Mouse (Mus musculus): ENCODE measurements at regions not wholly inside any gene's neighbourhood (a gene's known extent, or its start where the extent isn't known, plus 50 kb on each side); places are given as distances from the start of the nearest gene placed in this dataset.
A peak's percentile ranks its signal among the peaks of the same experiment; 100 is the strongest.

GRCm38 (mm10) chr8:109252404-109252803 is 241.4 kb upstream of the Pmfbp1 start:
- dilution Hi-C loops (cut with MboI; ENCODE audit: extremely low pct_ligation_motif_present, extremely low pct_unique_long_range_greater_than_20kb, low sequenced_read_pairs), result no loop called here
- Histone ChIP-seq H3K79me2 (replicated peaks; ENCODE audit: control insufficient read depth, extremely low read depth, insufficient read depth, poor library complexity, severe bottlenecking) (no peaks in the 10 kb centered on the region), H3K9me3 (replicated peaks; ENCODE audit: low read length) (no peaks in the 10 kb centered on the region), H3K36me3 (replicated peaks in 1 of 2; ENCODE audit: control insufficient read depth in 1 of 2, insufficient read depth in 1 of 2, low read length in 1 of 2) (no peaks in the 10 kb centered on the region), H3K4me1 (ENCODE audit: control insufficient read depth in 1 of 2, insufficient read depth in 2 of 2) (peaks cover 0 to 4% of the 10 kb centered on the region in 2 experiments; a peak in 1 of 4 replicates), H3K27ac (ENCODE audit: insufficient read depth, low read depth) (no peak overlapping the region), H3K9ac (ENCODE audit: insufficient read depth, low read depth) (no peak overlapping the region), H3K27me3 (replicated peaks) (no peaks in the 10 kb centered on the region), H3K4me3 (replicated peaks in 1 of 3; ENCODE audit: low read depth in 2 of 3, low read length in 2 of 3, poor library complexity in 1 of 3) (no peak overlapping the region), H3K4me2 (ENCODE audit: insufficient read depth, low read depth, poor library complexity, severe bottlenecking) (no peak overlapping the region)
- TF ChIP-seq ZNF384 (IDR thresholded peaks at IDR 0.05; ENCODE audit: low read depth, low read length), result no peak
- in situ Hi-C loops (cut with MboI; ENCODE audit: low pct_ligation_motif_present, low pct_unique_long_range_greater_than_20kb, low sequenced_read_pairs), result no loop called here
- DNase-seq (ENCODE audit: extremely low read depth), result peak; percentile 9

- Histone ChIP-seq H3K4me1 (ENCODE audit: control insufficient read depth in 1 of 2, insufficient read depth in 2 of 2) (peaks cover 0 to 23% of the 10 kb centered on the region in 2 experiments; a peak in 2 of 4 replicates), H3K79me2 (replicated peaks; ENCODE audit: control insufficient read depth, extremely low read depth, insufficient read depth, poor library complexity, severe bottlenecking) (no peaks in the 10 kb centered on the region), H3K4me2 (ENCODE audit: insufficient read depth, low read depth, poor library complexity, severe bottlenecking) (no peak overlapping the region), H3K4me3 (replicated peaks in 1 of 3; ENCODE audit: low read depth in 2 of 3, low read length in 2 of 3, poor library complexity in 1 of 3) (no peak overlapping the region), H3K9me3 (replicated peaks; ENCODE audit: low read length) (no peaks in the 10 kb centered on the region), H3K36me3 (replicated peaks in 1 of 2; ENCODE audit: control insufficient read depth in 1 of 2, insufficient read depth in 1 of 2, low read length in 1 of 2) (no peaks in the 10 kb centered on the region), H3K27ac (ENCODE audit: insufficient read depth, low read depth) (no peak overlapping the region), H3K27me3 (replicated peaks) (no peaks in the 10 kb centered on the region), H3K9ac (ENCODE audit: insufficient read depth, low read depth) (no peak overlapping the region)
- dilution Hi-C loops (cut with MboI; ENCODE audit: extremely low pct_ligation_motif_present, extremely low pct_unique_long_range_greater_than_20kb, low sequenced_read_pairs), result no loop called here
- DNase-seq (ENCODE audit: extremely low read depth), result peak; percentile 55
- TF ChIP-seq ZC3H11A (IDR thresholded peaks at IDR 0.05; ENCODE audit: low read depth, low read length) (no peak), GABPA (IDR thresholded peaks at IDR 0.05; ENCODE audit: insufficient replicate concordance, low read depth, low read length) (no peak), MXI1 (IDR thresholded peaks at IDR 0.05; ENCODE audit: low read depth, low read length) (no peak), MYC (IDR thresholded peaks at IDR 0.05; ENCODE audit: low read depth, low read length) (no peak), E2F4 (IDR thresholded peaks at IDR 0.05; ENCODE audit: insufficient replicate concordance, low read depth, low read length) (no peak), RAD21 (IDR thresholded peaks at IDR 0.05; ENCODE audit: low read depth, low read length) (peak; percentile 59), SIN3A (IDR thresholded peaks at IDR 0.05; ENCODE audit: low read length) (no peak), PAX5 (IDR thresholded peaks at IDR 0.05; ENCODE audit: low read length) (no peak), CTCF (conservative IDR thresholded peaks at IDR 0.05 in 1 of 2, IDR thresholded peaks at IDR 0.05 in 1 of 2; ENCODE audit: low read depth in 2 of 2, low read length in 2 of 2) (peak; percentile 79 to 80), BHLHE40 (IDR thresholded peaks at IDR 0.05; ENCODE audit: low read depth, low read length) (no peak), ZKSCAN1 (IDR thresholded peaks at IDR 0.05; ENCODE audit: borderline replicate concordance, low read depth, low read length) (no peak), SMC3 (IDR thresholded peaks at IDR 0.05; ENCODE audit: low read depth, low read length) (no peak; the same call in 1 of the 2 replicates), MEF2A (IDR thresholded peaks at IDR 0.05; ENCODE audit: borderline replicate concordance, low read depth, low read length) (no peak), ELF1 (IDR thresholded peaks at IDR 0.05; ENCODE audit: low read depth, low read length) (no peak), JUN (IDR thresholded peaks at IDR 0.05; ENCODE audit: insufficient read depth, low read depth, low read length) (no peak)
- in situ Hi-C loops (cut with MboI; ENCODE audit: low pct_ligation_motif_present, low pct_unique_long_range_greater_than_20kb, low sequenced_read_pairs), result no loop called here
Observed at GRCm38 (mm10) chr8:109279129-109279528, 214.7 kb upstream of the Pmfbp1 start.

All from CH12.LX (cell line).